ENCODE assay signal across 19 mouse cellular contexts in genomic region chr2:103294526-103294925, GRCm38 (mm10). TPM values are rescaled to one million over a fixed set of nuclear protein-coding genes. Genes with fewer than 3 reads are reported as not detected.
DNase-seq lines count a peak whose midpoint lies in the region.
"Had no signal": no experiment of that assay in that cellular context is flagged by ENCODE, and none has a peak within 500 bp of the region (broad histone marks: within the 10 kb centered on the region; RNA-seq: fewer than 3 reads in every experiment).

No protein-coding gene starts in this region.

- H3K9me3 ChIP-seq in heart, embryonic 10.5 days, result no peaks in the 10 kb centered on the region
- H3K9me3 ChIP-seq: embryonic facial prominence, embryonic 12.5 days; forebrain, embryonic 12.5 days; limb, embryonic 10.5 days; megakaryocyte, embryonic 14.5 days had no signal

- intact Hi-C loops in heart, postnatal 36 days (cut with DNase I), result no loop called here

- DNase-seq in heart, adult 11 months, result peak; percentile 80
- no peak for DNase-seq in heart, embryonic 10.5 days (ENCODE audit: low spot score)
- peak; percentile 16 for DNase-seq in testis, postnatal 14 days (ENCODE audit: low spot score)
- DNase-seq in testis, postnatal 10 days (ENCODE audit: low spot score), result no peak
- peak; percentile 49 for DNase-seq in kidney, postnatal 14 days
- no peak for DNase-seq in frontal cortex, adult 2 months (ENCODE audit: extremely low spot score in 1 of 2, low spot score in 1 of 2)
- no peak for DNase-seq in heart, postnatal 36 days
- DNase-seq in spleen, postnatal 14 days (ENCODE audit: low spot score in 2 of 2), result no peak
- DNase-seq: adrenal gland, postnatal 25 days; cerebellum, postnatal 10 days; heart, adult 18-20 months; thymus, postnatal 25 days had no signal

- no peak overlapping the region for H3K4me3 ChIP-seq in heart, embryonic 10.5 days
- H3K4me3 ChIP-seq: embryonic facial prominence, embryonic 12.5 days; forebrain, embryonic 12.5 days; limb, embryonic 10.5 days; megakaryocyte, embryonic 14.5 days had no signal

- H3K36me3 ChIP-seq in heart, embryonic 10.5 days, result no peaks in the 10 kb centered on the region
- H3K36me3 ChIP-seq: embryonic facial prominence, embryonic 12.5 days; forebrain, embryonic 12.5 days; limb, embryonic 10.5 days had no signal

- peaks cover 19% of the 10 kb centered on the region for H3K4me1 ChIP-seq in heart, embryonic 10.5 days
- H3K4me1 ChIP-seq: embryonic facial prominence, embryonic 12.5 days; megakaryocyte, embryonic 14.5 days had no signal

- H3K27ac ChIP-seq in heart, embryonic 10.5 days, result no peak overlapping the region
- H3K27ac ChIP-seq: embryonic facial prominence, embryonic 12.5 days; forebrain, embryonic 12.5 days; limb, embryonic 10.5 days; liver, embryonic 14.5 days had no signal

- 30% methylated on average over 3 of the region's 3 CpGs for WGBS in heart, embryonic 10.5 days

- 0 out of 2 replicates have a peak, but pooled peaks cover 5% of the 10 kb centered on the region for H3K27me3 ChIP-seq in heart, embryonic 10.5 days (ENCODE audit: insufficient read depth, poor library complexity, severe bottlenecking)
- H3K27me3 ChIP-seq: embryonic facial prominence, embryonic 12.5 days; forebrain, embryonic 12.5 days had no signal

RNA-seq across cellular contexts. Expression of gene Ehf, which starts 8.6 kb away (rescaled TPM):
- polyA plus RNA-seq in heart, embryonic 10.5 days (2016; fragmentation: Nextera tagmentation; extraction: Ambion mirVana), result not detected in 2 replicates
- polyA plus RNA-seq in frontal cortex, adult 2 months (2012; rRNA removed), result 0.13 and 0.14 TPM in 2 replicates
- total RNA-seq in heart, postnatal 36 days (2021), result not detected
- total RNA-seq: layer of hippocampus, postnatal 10 days had no signal
- polyA plus RNA-seq: heart, postnatal 0 days had no signal

Comparison
In these comparisons a context has a peak if more than half of its experiments do, and no peak if none do; other contexts are left out.
1. DNase-seq: peak in heart, adult 11 months (single experiment), testis, postnatal 14 days (single experiment) and kidney, postnatal 14 days (single experiment); none in heart, embryonic 10.5 days (single experiment), testis, postnatal 10 days (single experiment), frontal cortex, adult 2 months (0 of 2), heart, postnatal 36 days (0 of 2) and spleen, postnatal 14 days (0 of 2).